Mouse (Mus musculus) olfactory bulb, adult 2 months (tissue): Measurements from ENCODE around the gene Rplp0. TPM values are rescaled to one million over a fixed set of nuclear protein-coding genes. Genes with fewer than 3 reads are reported as not detected.

ENCODE experiments used
- H3K27ac ChIP-seq: fragments of 200-500 bp; 2 replicates; pipeline ENCODE4 v1.5.1; 2012; ENCODE audit warnings: low read depth, low read length; ENCODE audit not compliant: insufficient read depth
- H3K4me1 ChIP-seq: fragments of 200-500 bp; 2 replicates; pipeline ENCODE4 v1.6.1; 2012; ENCODE audit warnings: low read length; ENCODE audit not compliant: control insufficient read depth, insufficient read depth
- H3K4me3 ChIP-seq: fragments of 200-500 bp; 2 replicates; pipeline ENCODE4 v1.5.1; 2012; ENCODE audit warnings: mild to moderate bottlenecking, low read depth, low read length, moderate library complexity; ENCODE audit not compliant: insufficient read depth
- CTCF ChIP-seq: fragments of 200-500 bp; IDR thresholded peaks from 2 replicates; pipeline ENCODE4 v1.5.1; 2012; ENCODE audit warnings: low read depth, mild to moderate bottlenecking, low read length, moderate library complexity; ENCODE audit not compliant: insufficient read depth
- POLR2A ChIP-seq: fragments of 200-500 bp; IDR thresholded peaks from 2 replicates; pipeline ENCODE4 v1.6.1; 2012; ENCODE audit warnings: mild to moderate bottlenecking, low read depth, low read length, moderate library complexity; ENCODE audit not compliant: insufficient read depth
- WGBS: fragments of 180-500 bp; shearing (Covaris S2); methylation state at CpG from one replicate; pipeline ENCODE4 v1.1.7; 2018; 5-methylcytosine and 5-hydroxymethylcytosine counted together
- polyA plus RNA-seq: library from polyadenylated mRNA; stranded (reverse); fragments of >200 nt; gene quantifications from 2 replicates; pipeline ENCODE4 v1.2.4, GENCODE M21; 2012; ENCODE audit warnings: low replicate concordance; ENCODE audit not compliant: missing spikeins, insufficient read depth, insufficient read length

Gene Rplp0
- polyA plus RNA-seq, 1 experiment = 613 TPM

GRCm38 (mm10) chr5:115534856-115535255 is 24.4 kb upstream of the Rplp0 start:
- no peak for TF ChIP-seq CTCF
- TF ChIP-seq POLR2A = no peak
- H3K4me3 ChIP-seq = no peak overlapping the region
- no peak overlapping the region for H3K27ac ChIP-seq
- 73% methylated on average over 8 of the region's 8 CpGs for WGBS
- peaks cover 35% of the 10 kb centered on the region for H3K4me1 ChIP-seq

- peaks cover 33% of the 10 kb centered on the region for H3K4me1 ChIP-seq
- TF ChIP-seq CTCF (no peak), POLR2A (no peak)
- 66% methylated on average over 7 of the region's 7 CpGs for WGBS
- no peak overlapping the region for H3K4me3 ChIP-seq
- H3K27ac ChIP-seq = no peak overlapping the region
These were observed 23.6 kb upstream of the Rplp0 start for GRCm38 (mm10) chr5:115535635-115536034.

GRCm38 (mm10) chr5:115538017-115538692 is 21.1 kb upstream of the Rplp0 start:
- no peak overlapping the region for H3K27ac ChIP-seq
- no peak overlapping the region for H3K4me3 ChIP-seq
- TF ChIP-seq CTCF = no peak
- TF ChIP-seq POLR2A = no peak
- WGBS = 63% methylated on average over 13 of the region's 13 CpGs
- peaks cover 25% of the 10 kb centered on the region for H3K4me1 ChIP-seq

- H3K4me1 ChIP-seq = peaks cover 30% of the 10 kb centered on the region
- 0% methylated on average over 12 of the region's 12 CpGs for WGBS
These were observed 20.6 kb upstream of the Rplp0 start for GRCm38 (mm10) chr5:115538693-115539043.

GRCm38 (mm10) chr5:115542635-115543384 is 16.5 kb upstream of the Rplp0 start:
- TF ChIP-seq CTCF (no peak), POLR2A (no peak)
- Histone ChIP-seq H3K4me3 (no peak overlapping the region), H3K27ac (no peak overlapping the region), H3K4me1 (peaks cover 38% of the 10 kb centered on the region)
- WGBS = 77% methylated on average over 19 of the region's 19 CpGs

More at GRCm38 (mm10) chr5:115538693-115539043, 20.6 kb upstream of the Rplp0 start:
- Histone ChIP-seq H3K4me3 (no peak overlapping the region), H3K27ac (no peak overlapping the region)
- TF ChIP-seq CTCF = peak; percentile 94
- TF ChIP-seq POLR2A = no peak

GRCm38 (mm10) chr5:115543509-115544253 is 15.6 kb upstream of the Rplp0 start:
- Histone ChIP-seq H3K27ac (no peak overlapping the region), H3K4me3 (no peak overlapping the region), H3K4me1 (peaks cover 31% of the 10 kb centered on the region)
- WGBS = 33% methylated on average over 17 of the region's 17 CpGs
- TF ChIP-seq CTCF (no peak), POLR2A (no peak)

- H3K4me3 ChIP-seq = no peak overlapping the region
- no peak for TF ChIP-seq CTCF
- no peak for TF ChIP-seq POLR2A
- 77% methylated on average over 18 of the region's 18 CpGs for WGBS
- no peak overlapping the region for H3K27ac ChIP-seq
- peaks cover 31% of the 10 kb centered on the region for H3K4me1 ChIP-seq
These were observed 14.5 kb upstream of the Rplp0 start for GRCm38 (mm10) chr5:115544655-115545185.

- H3K4me3 ChIP-seq = no peak overlapping the region
- no peak for TF ChIP-seq POLR2A
- TF ChIP-seq CTCF = no peak
- 96% methylated on average over 14 of the region's 14 CpGs for WGBS
- no peak overlapping the region for H3K27ac ChIP-seq
- H3K4me1 ChIP-seq = peaks cover 31% of the 10 kb centered on the region
These were observed 13.6 kb upstream of the Rplp0 start for GRCm38 (mm10) chr5:115545636-115546035.

- no peak overlapping the region for H3K4me3 ChIP-seq
- H3K4me1 ChIP-seq = peaks cover 31% of the 10 kb centered on the region
- no peak overlapping the region for H3K27ac ChIP-seq
- no peak for TF ChIP-seq CTCF
- TF ChIP-seq POLR2A = no peak
- WGBS = 83% methylated on average over 11 of the region's 11 CpGs
These were observed 12.7 kb upstream of the Rplp0 start for GRCm38 (mm10) chr5:115546536-115546935.
